Mouse (Mus musculus) kidney, embryonic 15.5 days (tissue): ENCODE data around the gene 4930503E14Rik. TPM values are rescaled to one million over a fixed set of nuclear protein-coding genes. Genes with fewer than 3 reads are reported as not detected.
"Not testable (repeated sequence)": the region's sequence is repeated elsewhere in the genome, so short reads cannot be mapped to it uniquely, and the experiment has no call there.

Experiments used
- ATAC-seq: fragments of 200-750 bp; cut with Nextera tagmentation; replicated peaks from 2 replicates; pipeline ENCODE4 v1.8.0; 2017; ENCODE audit warnings: moderate TSS enrichment; ENCODE audit not compliant: low FRiP score
- H3K27ac ChIP-seq: fragments of 300-500 bp; sonication (generic); 2 replicates; pipeline ENCODE4 v1.5.1; 2015; ENCODE audit warnings: mild to moderate bottlenecking, inconsistent platforms
- H3K27me3 ChIP-seq: fragments of 300-500 bp; sonication (generic); 2 replicates; pipeline ENCODE4 v1.6.1; 2015; ENCODE audit warnings: inconsistent platforms
- H3K36me3 ChIP-seq: fragments of 300-500 bp; sonication (generic); 2 replicates; pipeline ENCODE4 v1.6.1; 2015; ENCODE audit warnings: inconsistent platforms
- H3K4me1 ChIP-seq: fragments of 300-500 bp; sonication (generic); 2 replicates; pipeline ENCODE4 v1.6.1; 2015; ENCODE audit warnings: inconsistent platforms
- H3K4me2 ChIP-seq: fragments of 300-500 bp; sonication (generic); 2 replicates; pipeline ENCODE4 v1.6.1; 2015; ENCODE audit warnings: moderate library complexity, mild to moderate bottlenecking, inconsistent platforms
- H3K4me3 ChIP-seq: fragments of 300-500 bp; sonication (generic); replicated peaks from 2 replicates; pipeline ENCODE4 v1.5.1; 2015; ENCODE audit warnings: mild to moderate bottlenecking, inconsistent platforms
- H3K9ac ChIP-seq: fragments of 300-500 bp; sonication (generic); 2 replicates; pipeline ENCODE4 v1.6.1; 2015; ENCODE audit warnings: mild to moderate bottlenecking, inconsistent platforms
- H3K9me3 ChIP-seq: fragments of 300-500 bp; sonication (generic); replicated peaks from 2 replicates; pipeline ENCODE4 v1.6.1; 2016; ENCODE audit warnings: inconsistent platforms
- WGBS: fragments of 180-500 bp; shearing (Covaris S2); methylation state at CpG from one replicate; pipeline ENCODE4 v1.1.7; 2015; ENCODE audit warnings: mixed read lengths; 5-methylcytosine and 5-hydroxymethylcytosine counted together
- polyA plus RNA-seq: library from polyadenylated mRNA; unstranded; fragments of >200 nt; fragmentation: Nextera tagmentation; extraction: Ambion mirVana; gene quantifications from 2 replicates; pipeline ENCODE4 v1.2.1, GENCODE M21; 2015

The 4930503E14Rik gene
- polyA plus RNA-seq: not detected in 2 replicates

DNA sequence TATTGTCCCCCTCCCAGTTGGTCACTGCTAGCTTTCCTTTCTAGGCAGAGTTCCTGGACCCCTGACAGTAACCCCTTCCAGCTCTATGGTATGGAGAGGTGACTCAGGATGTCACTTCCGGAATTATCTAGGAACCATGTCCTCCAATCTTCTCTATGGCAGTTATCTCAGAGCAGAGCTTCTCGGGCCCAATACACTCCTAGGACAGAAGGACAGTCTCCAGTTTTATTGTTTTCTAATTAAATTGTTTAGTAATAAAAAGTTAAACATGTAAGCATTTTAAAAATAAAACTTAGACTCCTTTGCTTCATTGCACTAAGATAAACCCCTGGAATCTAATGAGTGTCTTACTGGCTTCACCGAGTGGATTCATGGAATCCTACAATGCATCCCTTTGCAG lies at the start of gene 4930503E14Rik:
Gene 4930503E14Rik (minus strand): TSS at position 101 of the 400 bp plus-strand sequence.
- not testable (repeated sequence) for H3K9me3 ChIP-seq, H3K4me1 ChIP-seq, ATAC-seq, H3K36me3 ChIP-seq, H3K4me2 ChIP-seq, H3K27ac ChIP-seq, H3K9ac ChIP-seq, H3K4me3 ChIP-seq, H3K27me3 ChIP-seq
- 91% methylated on average over 3 of the region's 3 CpGs for WGBS

- H3K36me3 ChIP-seq: no peaks in the 10 kb centered on the region
- no peak overlapping the region for H3K27ac ChIP-seq
- no peaks in the 10 kb centered on the region for H3K9me3 ChIP-seq
- 81% methylated on average over 16 of the region's 16 CpGs for WGBS
- H3K9ac ChIP-seq: no peak overlapping the region
- peak; percentile 66 for ATAC-seq
- H3K4me3 ChIP-seq: no peak overlapping the region
- H3K4me2 ChIP-seq: no peak overlapping the region
- H3K27me3 ChIP-seq: no peaks in the 10 kb centered on the region
- H3K4me1 ChIP-seq: no peaks in the 10 kb centered on the region
Observed at GRCm38 (mm10) chr14:44248039-44248438, 35.0 kb upstream of the 4930503E14Rik start.

GRCm38 (mm10) chr14:44197361-44197760 lies 15.7 kb downstream of the 4930503E14Rik start, which contains the start of gene Gm8212:
TSS of gene Gm8212 (plus strand) at chr14:44197661.
- ATAC-seq, H3K9ac ChIP-seq, H3K27ac ChIP-seq, H3K4me3 ChIP-seq, H3K4me2 ChIP-seq, H3K4me1 ChIP-seq, H3K9me3 ChIP-seq, H3K36me3 ChIP-seq, H3K27me3 ChIP-seq: not testable (repeated sequence)
- WGBS: 76% methylated on average over 2 of the region's 3 CpGs

GRCm38 (mm10) chr14:44123551-44123950 lies 89.5 kb downstream of the 4930503E14Rik start, which contains the start of gene Gm3327:
TSS of gene Gm3327 (plus strand) at chr14:44123851.
- not testable (repeated sequence) for H3K27me3 ChIP-seq, H3K4me1 ChIP-seq, H3K27ac ChIP-seq, H3K4me3 ChIP-seq, H3K9me3 ChIP-seq, H3K36me3 ChIP-seq, H3K4me2 ChIP-seq, H3K9ac ChIP-seq, ATAC-seq
- WGBS: 79% methylated on average over 3 of the region's 4 CpGs

Other genes starting within 250 kb of the 4930503E14Rik start
- not detected in 2 replicates for gene Ang6, start 211.0 kb downstream of the 4930503E14Rik start, polyA plus RNA-seq
- gene Ear2, start 110.6 kb downstream of the 4930503E14Rik start, polyA plus RNA-seq: 0.32 and 0.83 TPM in 2 replicates
- not detected in 2 replicates for gene Gm3327, start 89.4 kb downstream of the 4930503E14Rik start, polyA plus RNA-seq
- gene Gm8212, start 15.6 kb downstream of the 4930503E14Rik start, polyA plus RNA-seq: not detected in 2 replicates
- gene Gm8220, start 72.3 kb upstream of the 4930503E14Rik start, polyA plus RNA-seq: not detected in 2 replicates
- not detected in 2 replicates for gene Gm5930, start 125.3 kb upstream of the 4930503E14Rik start, polyA plus RNA-seq
- gene Gm8229, start 152.1 kb upstream of the 4930503E14Rik start, polyA plus RNA-seq: not detected in 2 replicates
- not detected in 2 replicates for gene Gm3371, start 197.4 kb upstream of the 4930503E14Rik start, polyA plus RNA-seq
- gene Gm8232, start 220.4 kb upstream of the 4930503E14Rik start, polyA plus RNA-seq: not detected in 2 replicates